Mouse (Mus musculus): ENCODE results near the gene Sh3pxd2a. TPM values are rescaled to one million over a fixed set of nuclear protein-coding genes. Genes with fewer than 3 reads are reported as not detected.

Sh3pxd2a gene
- total RNA-seq, 2 experiments from 2014 or later = 36.0 to 38.7 TPM

DNA sequence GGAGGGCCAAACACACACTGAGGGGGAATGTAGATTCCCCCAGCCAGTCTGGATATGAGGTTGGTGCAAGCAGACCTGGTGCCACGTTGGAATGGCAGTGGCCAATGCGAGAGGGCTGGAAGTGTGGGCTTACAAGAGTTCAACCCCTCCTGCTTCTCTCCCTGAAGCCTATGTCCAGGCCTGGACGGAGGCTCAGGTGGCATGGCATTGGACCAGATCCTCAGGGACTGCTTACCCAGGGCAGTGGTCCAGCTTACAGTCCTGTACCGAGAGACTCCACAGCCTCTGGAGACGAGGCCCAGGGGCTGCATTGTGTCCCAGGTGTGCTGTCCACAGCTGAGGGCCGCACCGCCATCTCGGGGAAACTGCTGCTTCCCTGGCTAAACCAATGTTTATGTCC, 218.7 kb downstream of the Sh3pxd2a start:
- no peak for DNase-seq (ENCODE audit: low spot score in 2 of 2)

DNA sequence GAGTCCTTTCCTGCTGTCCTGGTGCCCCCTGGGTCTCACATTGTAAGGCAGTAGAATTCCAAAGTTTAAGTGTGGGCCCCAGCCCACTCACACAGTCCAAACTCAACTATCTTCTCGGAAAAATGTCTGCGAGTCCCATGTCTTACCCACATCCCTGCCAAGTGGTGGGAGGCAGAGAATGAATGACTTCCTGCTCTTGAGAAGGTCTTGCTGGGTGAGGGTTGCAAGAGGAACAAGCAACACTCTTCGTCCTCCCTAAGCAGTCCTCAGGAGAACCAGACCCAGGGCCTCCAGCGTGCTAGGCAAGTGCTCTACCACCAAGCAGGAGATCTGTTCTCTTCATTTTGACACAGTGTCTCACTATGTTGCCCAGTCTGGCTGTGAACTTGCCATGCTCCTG, 222.0 kb downstream of the Sh3pxd2a start:
- no peak for DNase-seq (ENCODE audit: low spot score in 2 of 2)

DNA sequence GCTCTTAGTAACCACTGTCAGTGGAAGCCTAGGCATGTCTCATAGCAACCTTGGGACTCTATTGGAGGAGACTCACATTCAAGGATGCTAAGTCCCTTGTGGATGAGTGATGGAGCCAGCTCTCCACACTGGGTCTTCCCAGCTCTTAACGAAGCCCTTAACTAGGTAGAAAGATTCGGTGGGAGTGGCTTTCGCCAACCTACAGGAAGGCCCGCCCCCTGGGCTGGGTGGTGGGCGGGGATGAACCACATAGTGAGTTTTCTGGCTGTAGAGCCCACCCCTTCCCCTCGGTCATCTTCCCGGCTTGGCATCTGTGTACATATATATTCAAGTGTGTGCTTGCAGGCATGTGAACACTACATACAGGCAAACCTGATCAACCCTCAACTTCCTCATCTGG, 223.2 kb downstream of the Sh3pxd2a start:
- no peak for DNase-seq (ENCODE audit: low spot score in 2 of 2)

DNA sequence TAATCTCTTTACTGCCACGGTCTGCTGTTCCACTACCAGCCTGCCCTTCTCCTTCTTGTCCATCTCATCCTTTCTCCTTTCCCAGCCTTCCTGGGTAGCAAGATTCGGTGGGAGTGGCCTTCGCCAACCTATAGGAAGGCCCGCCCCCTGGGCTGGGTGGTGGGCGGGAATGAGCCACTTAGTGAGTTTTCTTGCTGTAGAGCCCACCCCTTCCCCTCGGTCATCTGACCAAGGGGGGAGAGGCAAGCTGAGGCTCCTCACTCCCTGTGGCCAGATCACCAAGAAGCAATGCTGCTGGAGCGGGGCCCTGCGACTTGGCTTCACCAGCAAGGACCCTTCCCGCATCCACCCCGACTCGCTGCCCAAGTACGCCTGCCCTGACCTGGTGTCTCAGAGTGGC, 224.1 kb downstream of the Sh3pxd2a start:
- no peak for DNase-seq (ENCODE audit: low spot score in 2 of 2)

DNA sequence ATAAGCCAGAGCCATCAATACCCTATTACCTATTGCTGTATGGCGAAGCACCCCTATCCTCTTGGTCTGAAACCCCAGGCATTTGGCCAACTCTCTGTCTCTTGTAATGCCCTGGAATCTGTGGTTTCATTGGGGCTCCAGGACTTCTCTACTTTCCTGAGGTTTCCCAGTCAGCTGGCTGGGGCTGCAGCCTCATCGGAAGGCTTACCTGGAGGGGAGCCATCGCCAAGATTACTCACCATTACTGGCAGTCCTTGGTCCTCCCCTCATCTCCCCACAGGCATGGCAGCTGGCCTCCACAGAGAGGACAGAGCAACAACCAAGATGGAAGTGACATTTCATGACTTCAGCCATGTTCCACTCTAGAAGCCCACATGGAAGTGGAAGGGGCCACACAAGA, 231.1 kb downstream of the Sh3pxd2a start:
- no peak for DNase-seq (ENCODE audit: low spot score in 2 of 2)

DNA sequence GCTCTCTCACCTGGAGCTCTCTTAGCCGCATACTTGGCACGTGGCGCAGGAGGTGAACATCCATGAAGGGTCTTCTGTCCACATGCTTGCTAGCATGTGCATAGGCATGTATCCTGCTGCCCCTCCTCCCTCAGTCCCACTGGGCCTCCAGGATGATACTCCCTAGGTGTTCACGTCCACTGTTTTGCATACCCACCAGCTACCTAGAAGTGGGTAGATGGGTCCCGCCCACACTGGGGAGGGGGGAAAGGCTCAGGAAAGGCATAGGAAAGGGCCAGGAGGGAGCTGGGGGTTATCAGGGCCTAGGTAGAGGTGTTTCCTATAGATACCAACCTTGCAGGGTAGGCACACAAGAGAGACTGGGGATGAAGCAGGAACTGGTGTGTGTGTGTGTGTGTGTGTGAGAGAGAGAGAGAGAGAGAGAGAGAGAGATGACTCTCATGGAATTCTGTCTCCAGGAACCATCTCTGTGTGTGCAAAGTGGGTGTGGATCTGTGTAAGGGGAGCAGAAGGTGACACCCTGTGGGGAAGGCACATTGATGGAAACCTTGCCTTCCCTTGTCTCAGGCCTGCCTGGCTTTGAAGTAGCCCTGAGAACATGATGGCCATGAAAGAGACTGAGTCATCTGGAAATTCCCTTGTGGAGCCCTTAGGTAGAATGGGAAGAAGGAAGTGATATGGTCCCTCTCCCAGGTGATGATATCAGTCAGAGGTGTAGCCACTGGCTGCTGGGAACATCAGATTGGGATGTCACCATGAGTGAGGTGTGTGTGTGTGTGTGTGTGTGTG, 231.9 kb downstream of the Sh3pxd2a start:
- no peak for DNase-seq (ENCODE audit: low spot score in 2 of 2)

DNA sequence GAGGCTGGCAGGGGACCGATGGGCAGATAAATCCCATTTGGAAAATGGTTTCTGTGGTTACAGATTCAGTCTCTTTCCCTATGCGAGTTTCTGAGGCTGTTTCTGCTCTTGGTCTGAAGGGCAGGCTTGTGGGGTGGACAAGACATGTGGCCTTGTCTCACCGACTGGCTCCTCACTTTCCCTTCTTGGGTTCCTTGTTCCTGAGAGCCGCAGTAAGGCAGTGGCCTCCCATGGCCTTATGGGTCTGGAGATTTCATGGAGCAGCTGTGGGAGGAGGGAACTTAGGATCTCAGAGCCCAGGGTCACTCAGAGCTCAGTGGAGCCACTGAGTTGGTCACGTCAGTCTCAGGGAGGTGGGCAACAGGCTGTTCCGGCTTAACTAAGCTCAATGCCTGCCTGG, 232.8 kb downstream of the Sh3pxd2a start:
- no peak for DNase-seq (ENCODE audit: low spot score in 2 of 2)

DNA sequence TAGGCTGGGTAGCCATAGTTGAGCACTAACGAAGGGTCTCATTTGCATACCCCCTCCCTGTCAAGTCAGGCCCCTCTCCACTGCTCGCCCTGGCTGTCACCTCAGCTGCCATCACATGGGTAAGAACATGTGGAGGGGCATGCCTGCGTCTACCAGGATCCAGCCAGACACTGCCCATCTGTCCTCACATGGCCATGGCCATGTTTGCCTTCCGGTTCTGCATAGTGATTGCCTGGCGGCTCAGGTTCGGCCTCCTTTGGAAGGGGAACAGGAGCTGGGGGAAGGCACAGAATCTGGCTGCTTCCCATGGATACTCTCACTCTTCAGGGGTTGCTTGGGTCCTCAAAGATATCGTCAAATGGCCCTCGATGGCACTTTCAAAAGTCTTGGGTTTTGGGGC, 233.5 kb downstream of the Sh3pxd2a start:
- no peak for DNase-seq (ENCODE audit: low spot score in 2 of 2)

DNA sequence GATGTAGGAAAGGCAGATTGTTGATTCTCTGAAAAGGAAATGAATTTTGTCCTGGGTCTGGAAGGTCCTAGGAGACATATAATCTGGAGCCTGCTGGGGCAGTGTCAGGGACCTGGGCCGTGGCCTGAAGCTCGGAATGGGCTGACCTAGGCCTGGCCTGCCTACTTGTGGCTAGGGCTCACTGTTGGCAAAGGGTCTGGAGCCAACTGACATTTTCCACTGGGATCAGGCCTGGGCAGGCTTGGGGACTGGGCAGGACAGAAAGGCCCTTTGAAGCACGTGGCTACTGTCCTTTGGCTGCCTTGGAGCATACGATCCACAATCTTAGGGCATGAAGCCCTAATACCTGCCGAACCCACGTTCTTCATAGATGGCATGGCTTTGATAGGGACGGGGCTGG, 234.1 kb downstream of the Sh3pxd2a start:
- no peak for DNase-seq (ENCODE audit: low spot score in 2 of 2)

DNA sequence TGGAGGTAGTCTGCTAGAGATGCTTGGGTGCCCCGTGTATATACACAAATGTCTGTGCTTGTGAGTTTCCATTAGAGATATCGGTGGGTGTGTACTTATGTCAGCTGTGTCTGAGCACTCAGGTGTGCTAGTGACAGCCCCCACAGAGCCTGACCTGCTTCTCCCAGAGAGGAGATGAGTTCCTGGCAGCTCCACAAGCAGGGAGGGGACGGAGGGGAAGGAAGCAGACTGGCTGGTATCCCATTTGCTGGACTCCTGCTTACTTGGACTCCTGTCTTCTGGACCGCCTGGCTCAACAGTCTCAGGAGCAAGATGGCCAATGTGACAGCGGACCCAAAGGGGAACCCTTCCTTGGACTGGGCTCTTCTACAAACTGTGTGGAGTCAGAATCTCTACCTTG, 234.7 kb downstream of the Sh3pxd2a start:
- no peak for DNase-seq (ENCODE audit: low spot score in 2 of 2)

DNA sequence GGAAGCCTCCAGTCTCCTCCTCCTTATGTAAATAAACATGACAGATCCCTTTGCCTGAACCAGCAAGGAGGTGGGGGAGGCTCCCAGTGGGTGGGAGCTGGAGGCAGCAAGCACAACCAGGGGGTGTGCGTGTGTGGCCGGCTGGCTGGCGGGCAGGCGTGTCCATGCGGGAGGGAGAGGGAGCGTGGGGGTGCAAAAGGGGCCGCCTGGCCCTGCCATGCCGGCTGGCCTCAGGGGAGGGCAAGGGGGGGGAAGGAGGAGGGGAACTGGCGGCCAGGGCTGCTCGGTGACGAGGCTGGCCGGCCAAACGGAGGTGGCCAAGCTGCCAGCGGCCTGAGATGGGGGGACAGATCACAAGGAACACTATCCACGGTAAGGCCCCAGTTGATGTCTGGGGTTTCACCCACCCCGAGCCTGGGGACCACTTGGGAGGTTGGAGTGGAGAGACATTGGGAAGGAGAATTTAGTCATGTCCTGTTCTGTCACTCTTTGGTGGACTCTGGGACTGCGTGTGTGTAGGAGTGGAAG, 235.4 kb downstream of the Sh3pxd2a start:
- DNase-seq (ENCODE audit: low spot score in 2 of 2) = peak in 1 of 2 experiments; percentile 44

DNA sequence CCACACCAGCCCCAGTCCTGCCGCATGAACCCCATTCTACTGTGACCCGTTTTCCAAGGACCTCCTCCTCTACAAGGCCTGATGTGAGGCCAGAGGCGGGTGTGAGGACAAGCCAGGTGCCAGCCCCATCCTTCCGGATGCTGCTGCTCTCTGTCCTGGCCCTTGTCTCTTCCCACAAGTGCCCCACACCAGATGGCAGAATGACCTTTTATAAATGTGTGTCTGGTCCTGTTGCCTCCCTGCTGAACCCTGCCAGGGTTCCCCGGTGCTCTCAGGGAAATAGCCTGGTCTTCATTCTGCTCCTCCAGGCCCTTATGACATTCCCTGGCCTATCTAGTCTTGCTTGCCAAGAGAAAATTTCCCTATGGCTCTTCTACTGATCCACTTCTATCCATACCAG, 238.4 kb downstream of the Sh3pxd2a start:
- no peak for DNase-seq (ENCODE audit: low spot score in 2 of 2)

DNA sequence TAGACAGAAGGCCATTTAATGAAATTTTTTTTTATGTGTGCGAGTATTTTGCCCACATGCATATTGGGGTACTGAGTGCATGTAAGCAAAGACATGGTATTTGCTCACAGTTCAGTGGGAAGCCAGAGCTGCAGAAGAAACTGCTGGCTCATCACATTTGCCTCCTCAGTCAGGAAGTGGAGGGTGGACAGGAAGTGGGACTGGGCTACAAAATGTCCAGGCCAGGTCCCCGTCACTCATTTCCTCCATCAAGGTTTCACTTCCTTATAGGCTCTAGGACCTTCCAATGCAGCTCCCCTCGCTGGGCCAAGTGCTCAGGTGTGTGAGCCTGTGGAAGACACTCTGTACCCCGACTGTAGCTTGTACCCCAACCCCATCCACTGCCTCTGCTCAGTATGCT, 239.5 kb downstream of the Sh3pxd2a start:
- no peak for DNase-seq (ENCODE audit: low spot score in 2 of 2)

DNA sequence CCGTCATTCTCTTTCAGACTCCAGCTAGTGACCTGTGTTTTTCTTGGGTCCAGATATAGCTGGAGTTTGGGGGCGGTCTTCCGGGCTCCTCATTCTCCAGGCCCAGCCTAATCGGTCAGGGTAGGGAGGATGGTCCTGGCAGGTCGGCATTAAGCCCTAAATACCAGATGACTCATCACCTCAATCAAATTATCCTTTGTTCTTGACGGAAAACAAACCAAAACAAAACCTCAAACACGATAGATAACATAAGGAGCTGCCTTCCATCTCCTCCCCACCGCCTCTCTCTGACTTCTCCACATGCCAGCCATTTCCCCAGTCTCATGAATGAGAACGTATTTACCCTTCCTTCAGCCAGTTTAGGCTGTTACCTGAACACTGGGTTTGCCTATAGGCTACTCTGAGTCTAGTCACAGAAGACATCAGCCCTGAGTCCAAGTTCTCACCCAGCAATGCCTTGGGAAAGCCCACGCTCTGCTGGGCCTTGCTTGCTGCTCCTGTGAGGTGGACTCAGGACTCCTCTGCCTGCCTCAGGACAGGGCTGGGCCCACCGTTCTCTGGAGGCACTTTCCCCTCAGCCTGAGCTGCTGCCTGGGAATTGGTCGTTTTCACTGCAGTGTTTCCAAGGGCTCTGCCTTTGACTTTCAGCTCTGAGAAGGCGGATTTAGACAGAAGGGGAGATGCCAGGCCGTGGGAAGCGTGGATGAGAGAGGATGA, 241.2 kb downstream of the Sh3pxd2a start:
- no peak for DNase-seq (ENCODE audit: low spot score in 2 of 2)

DNA sequence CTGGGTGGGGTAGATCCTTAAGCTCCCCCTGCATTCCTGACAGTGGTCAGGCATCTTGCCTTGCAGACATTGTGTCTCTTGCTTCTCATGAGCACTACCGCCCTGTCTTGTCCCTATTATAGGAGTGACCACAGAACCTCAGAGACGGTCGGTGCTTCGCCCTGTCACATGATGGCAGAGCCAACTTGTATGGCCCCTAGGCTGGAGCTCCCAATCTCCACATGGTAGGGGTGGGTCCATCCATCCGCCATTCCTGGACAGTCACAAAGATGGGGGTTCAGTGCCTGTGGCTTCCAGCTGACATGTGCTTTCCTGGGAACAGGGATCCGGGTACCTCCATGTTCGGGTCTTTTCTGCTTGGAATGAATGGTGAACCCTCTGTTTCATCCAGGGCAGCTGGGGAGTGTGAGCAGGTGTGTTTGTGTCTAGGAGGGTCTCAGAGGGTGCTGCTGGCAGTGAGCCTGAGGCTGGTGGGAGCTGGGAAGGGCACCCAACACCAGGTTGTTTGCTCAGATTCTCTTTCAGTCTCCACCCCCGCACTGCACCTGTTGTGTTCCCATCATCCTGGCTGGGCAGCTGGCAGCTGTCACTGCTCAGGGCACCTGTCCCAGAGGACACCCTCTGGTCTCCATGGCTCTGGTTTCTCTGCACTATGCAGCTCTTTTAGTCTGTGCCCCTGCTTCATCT, 241.9 kb downstream of the Sh3pxd2a start:
- DNase-seq (ENCODE audit: low spot score in 2 of 2) = peak; percentile 64 to 65

DNA sequence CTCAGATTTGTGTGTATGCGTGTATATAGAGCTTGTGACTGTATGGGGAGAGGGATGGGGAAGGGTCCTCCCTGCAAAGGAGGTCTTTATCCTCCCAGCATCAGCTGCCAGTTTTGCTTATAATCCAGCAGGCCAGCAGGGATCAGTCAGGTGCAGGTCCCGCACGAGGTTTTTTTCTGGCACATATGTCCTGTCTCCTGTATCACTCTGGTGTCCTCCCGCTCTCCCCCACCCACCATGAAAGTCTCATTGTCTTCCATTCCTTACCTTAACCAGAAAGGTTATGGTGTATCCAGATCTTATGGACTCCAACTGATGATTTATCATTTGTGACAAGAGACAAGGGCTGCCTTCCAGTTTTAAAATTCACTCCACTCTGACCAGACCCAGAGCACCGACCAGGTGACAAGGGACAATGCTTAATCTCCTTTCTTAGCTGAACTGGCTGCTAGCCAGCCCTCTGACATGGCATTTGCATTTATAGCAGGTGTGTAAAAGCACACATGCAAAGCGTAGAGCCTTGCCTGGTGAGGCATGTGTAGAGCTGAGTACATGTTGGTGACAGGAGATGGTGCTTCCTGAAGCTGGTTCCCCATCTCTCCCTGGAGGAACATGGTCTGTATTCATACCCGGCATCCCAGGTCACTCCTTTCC, 242.6 kb downstream of the Sh3pxd2a start:
- no peak for DNase-seq (ENCODE audit: low spot score in 2 of 2)

DNA sequence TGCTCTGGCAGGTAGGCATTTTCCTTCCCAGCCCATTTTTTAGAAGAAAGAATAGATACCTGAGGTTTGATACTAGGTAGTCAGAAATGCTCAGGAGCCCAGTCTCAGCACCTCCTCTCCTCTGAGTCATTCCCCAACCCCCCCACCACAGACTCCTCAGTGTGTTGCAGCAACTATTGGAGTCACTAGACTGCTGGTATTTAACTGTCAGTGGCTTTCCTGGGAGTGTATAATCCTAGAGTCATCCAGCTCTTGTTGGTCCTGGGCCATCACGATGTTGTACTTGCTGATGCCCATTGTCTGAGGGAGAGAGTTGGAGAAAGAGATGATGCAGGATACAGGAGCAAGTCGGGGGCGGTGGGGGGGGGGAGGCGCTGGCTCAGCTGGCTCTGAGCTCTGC, 243.2 kb downstream of the Sh3pxd2a start:
- DNase-seq (ENCODE audit: low spot score in 2 of 2) = no peak

DNA sequence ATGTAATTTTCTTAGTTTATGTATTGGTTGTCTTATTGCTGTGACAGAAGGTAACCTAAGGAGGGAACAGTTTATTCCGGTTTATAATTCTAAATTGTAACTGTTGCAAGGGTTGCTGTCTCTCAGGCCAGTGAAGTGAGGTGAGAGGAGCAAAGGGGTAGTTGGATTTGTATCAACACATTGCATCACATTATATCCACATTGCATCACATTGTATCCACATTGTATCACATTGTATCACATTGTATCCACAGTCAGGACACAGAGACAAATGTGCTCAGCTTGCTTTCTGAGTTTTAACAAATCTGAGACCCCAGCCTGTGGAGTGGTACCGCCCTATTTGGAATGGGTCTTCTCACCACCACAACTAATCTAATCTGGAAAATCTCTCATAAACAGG, 244.0 kb downstream of the Sh3pxd2a start:
- DNase-seq (ENCODE audit: low spot score in 2 of 2) = no peak

DNA sequence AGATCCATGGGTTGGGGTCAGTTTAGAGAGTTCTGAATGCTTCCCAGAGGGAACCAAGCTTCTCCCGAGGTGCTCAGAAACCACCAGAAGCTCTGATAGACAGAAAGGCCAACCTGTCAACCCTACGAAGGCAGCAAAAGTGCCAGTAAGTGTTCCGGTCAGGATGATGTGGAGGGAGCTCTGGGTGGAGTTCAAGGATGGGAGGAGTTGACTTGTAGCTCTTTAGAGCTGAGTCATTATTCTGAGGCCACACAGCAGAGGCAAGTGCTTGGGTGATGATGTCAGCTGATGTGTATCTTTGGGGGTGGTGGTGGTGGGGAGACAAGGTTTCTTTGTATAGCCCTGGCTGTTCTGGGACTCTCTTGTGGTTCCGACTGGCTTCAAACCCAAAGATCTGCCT, 244.6 kb downstream of the Sh3pxd2a start:
- no peak for DNase-seq (ENCODE audit: low spot score in 2 of 2)

DNA sequence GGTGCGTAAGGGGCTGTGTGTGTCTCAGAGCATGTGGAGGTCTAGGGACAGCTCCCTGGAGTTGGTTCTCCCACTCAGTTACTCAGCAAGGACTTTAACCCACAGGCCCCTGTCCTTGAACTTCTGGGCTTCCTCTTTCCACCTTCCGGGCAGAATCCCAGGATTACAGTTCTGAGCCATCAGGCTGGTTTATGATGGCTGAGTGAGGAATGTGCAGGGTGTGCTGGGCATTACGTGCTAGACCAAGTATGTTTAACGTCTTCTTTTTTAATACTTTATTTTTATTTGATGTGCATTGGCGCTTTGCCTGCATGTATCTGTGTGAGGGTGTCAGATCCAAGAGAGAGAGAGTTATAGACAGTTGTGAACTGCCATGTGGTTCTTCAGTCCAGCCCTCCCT, 247.4 kb downstream of the Sh3pxd2a start:
- DNase-seq (ENCODE audit: low spot score in 2 of 2) = no peak

DNA sequence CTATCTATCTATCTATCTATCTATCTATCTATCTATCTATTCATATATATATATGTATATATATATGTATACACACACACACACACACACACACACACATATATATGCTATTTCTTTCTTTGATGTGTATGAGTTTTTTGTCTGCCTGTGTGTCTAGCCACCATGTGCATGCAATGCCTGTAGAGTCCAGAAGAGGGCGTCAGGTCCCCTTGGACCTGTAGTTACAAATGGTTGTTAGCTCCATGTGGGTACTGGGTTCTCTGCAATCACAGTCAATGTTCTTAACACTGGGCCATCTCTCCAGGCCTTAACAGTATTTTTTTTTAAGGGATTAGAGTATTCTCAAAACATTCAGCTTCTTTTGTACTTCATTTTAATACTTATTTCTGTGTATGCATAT, 250.7 kb downstream of the Sh3pxd2a start:
- DNase-seq (ENCODE audit: low spot score in 2 of 2) = no peak

DNA sequence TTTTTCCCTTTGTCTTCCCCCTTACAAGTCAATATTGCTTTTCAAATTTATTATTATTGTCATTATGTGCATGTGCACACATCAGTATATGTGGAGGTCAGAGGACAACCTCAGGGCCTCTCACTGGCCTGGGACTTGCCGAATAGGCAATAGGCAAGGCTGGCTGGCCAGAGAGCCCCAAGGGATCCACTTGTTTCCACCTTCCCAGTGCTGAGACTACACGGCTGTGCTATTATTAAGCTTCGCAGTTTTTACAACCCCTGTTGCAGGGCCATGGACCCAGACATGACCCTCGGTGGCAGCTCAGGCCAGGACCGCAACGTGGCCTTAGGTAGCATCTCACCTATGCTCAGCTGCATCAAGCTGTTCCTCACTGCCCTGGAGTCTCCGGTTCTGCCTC, 251.8 kb downstream of the Sh3pxd2a start:
- DNase-seq (ENCODE audit: low spot score in 2 of 2) = no peak

All from layer of hippocampus, postnatal 14 days (tissue).